Mouse (Mus musculus) ES-E14 (cell line): ENCODE results near the gene Slc4a3.

Experiments used
- HCFC1 ChIP-seq: IDR thresholded peaks from 2 replicates; pipeline ENCODE4 v1.6.1; 2012; ENCODE audit warnings: low read length, inconsistent platforms, borderline replicate concordance; ENCODE audit not compliant: insufficient read depth
- MAFK ChIP-seq: IDR thresholded peaks from 2 replicates; pipeline ENCODE4 v1.6.1; 2014; ENCODE audit warnings: mild to moderate bottlenecking, low read depth, low read length, inconsistent platforms; ENCODE audit not compliant: insufficient read depth
- ZC3H11A ChIP-seq: IDR thresholded peaks from 2 replicates; pipeline ENCODE4 v1.6.1; 2012; ENCODE audit warnings: low read depth, mild to moderate bottlenecking, inconsistent platforms, low read length, borderline replicate concordance
- ZNF384 ChIP-seq: IDR thresholded peaks from 2 replicates; pipeline ENCODE4 v1.6.1; 2012; ENCODE audit warnings: low read depth, low read length, inconsistent platforms

GRCm38 (mm10) chr1:75582625-75582956 is 36.5 kb downstream of the Slc4a3 start:
- TF ChIP-seq ZC3H11A (no peak), HCFC1 (no peak), MAFK (no peak), ZNF384 (no peak)
